Mouse (Mus musculus) forebrain, embryonic 11.5 days (tissue): ENCODE results near the gene Spen. TPM values are rescaled to one million over a fixed set of nuclear protein-coding genes. Genes with fewer than 3 reads are reported as not detected.
A peak's percentile ranks its signal among the peaks of the same experiment; 100 is the strongest.

Experiments used
- ATAC-seq: fragments of 200-750 bp; cut with Nextera tagmentation; replicated peaks from 2 replicates; pipeline ENCODE4 v1.8.0; 2017; ENCODE audit warnings: moderate TSS enrichment; ENCODE audit not compliant: low FRiP score
- DNase-seq: peaks from one replicate; pipeline ENCODE4 v3.0.0-alpha.2; 2017; ENCODE audit warnings: low spot score
- H3K27ac ChIP-seq: fragments of 300-500 bp; sonication (generic); 2 replicates; pipeline ENCODE4 v1.5.1; 2014; ENCODE audit warnings: low read depth, low read length
- H3K27me3 ChIP-seq: fragments of 300-500 bp; sonication (generic); 2 replicates; pipeline ENCODE4 v1.6.1; 2014; ENCODE audit warnings: mild to moderate bottlenecking, low read length, mixed read lengths; ENCODE audit not compliant: control insufficient read depth, insufficient read depth
- H3K36me3 ChIP-seq: fragments of 300-500 bp; sonication (generic); 2 replicates; pipeline ENCODE4 v1.6.1; 2014; ENCODE audit warnings: mild to moderate bottlenecking, low read length, moderate library complexity, mixed read lengths; ENCODE audit not compliant: control insufficient read depth, insufficient read depth
- H3K4me1 ChIP-seq: fragments of 300-500 bp; sonication (generic); replicated peaks from 2 replicates; pipeline ENCODE4 v1.6.1; 2014; ENCODE audit warnings: low read length, mixed read lengths; ENCODE audit not compliant: control insufficient read depth, insufficient read depth
- H3K4me2 ChIP-seq: fragments of 300-500 bp; sonication (generic); 2 replicates; pipeline ENCODE4 v1.6.1; 2014; ENCODE audit warnings: low read depth, mild to moderate bottlenecking, low read length, moderate library complexity, mixed read lengths; ENCODE audit not compliant: severe bottlenecking
- H3K4me3 ChIP-seq: fragments of 300-500 bp; sonication (generic); 2 replicates; pipeline ENCODE4 v1.5.1; 2014; ENCODE audit warnings: low read depth, low read length
- H3K9ac ChIP-seq: fragments of 300-500 bp; sonication (generic); 2 replicates; pipeline ENCODE4 v1.6.1; 2014; ENCODE audit warnings: low read length
- H3K9me3 ChIP-seq: fragments of 300-500 bp; sonication (generic); 2 replicates; pipeline ENCODE4 v1.6.1; 2016; ENCODE audit warnings: low read length, mixed read lengths; ENCODE audit not compliant: control insufficient read depth
- WGBS: fragments of 180-500 bp; shearing (Covaris S2); extraction: QIAGEN DNeasy Blood & Tissue Kit; methylation state at CpG from one replicate; pipeline ENCODE4 v1.1.7; 2014; 5-methylcytosine and 5-hydroxymethylcytosine counted together
- polyA plus RNA-seq: library from polyadenylated mRNA; unstranded; fragments of >200 nt; fragmentation: Nextera tagmentation; extraction: Ambion mirVana; gene quantifications from 2 replicates; pipeline ENCODE4 v1.2.1, GENCODE M21; 2014

Spen gene
- polyA plus RNA-seq, 1 experiment from 2014 or later = 17.1 TPM

GRCm38 (mm10) chr4:141506893-141507292 lies 31.5 kb downstream of the Spen start:
- Histone ChIP-seq H3K36me3 (no peaks in the 10 kb centered on the region), H3K4me2 (no peak overlapping the region), H3K4me1 (no peaks in the 10 kb centered on the region; the same call in 1 of the 2 replicates), H3K27me3 (no peaks in the 10 kb centered on the region), H3K9me3 (no peaks in the 10 kb centered on the region), H3K27ac (no peak overlapping the region), H3K9ac (no peak overlapping the region), H3K4me3 (no peak overlapping the region)
- DNase-seq (no peak), ATAC-seq (no peak)
- WGBS = 86% methylated on average over 10 of the region's 10 CpGs

GRCm38 (mm10) chr4:141506352-141506751 lies 32.0 kb downstream of the Spen start:
- Histone ChIP-seq H3K36me3 (no peaks in the 10 kb centered on the region), H3K27ac (no peak overlapping the region), H3K9ac (no peak overlapping the region), H3K4me1 (peaks cover 2% of the 10 kb centered on the region; the same call in 1 of the 2 replicates), H3K4me2 (no peak overlapping the region), H3K4me3 (no peak overlapping the region), H3K27me3 (no peaks in the 10 kb centered on the region), H3K9me3 (no peaks in the 10 kb centered on the region)
- DNase-seq (peak; percentile 58), ATAC-seq (no peak)
- WGBS = 84% methylated on average over 10 of the region's 10 CpGs

GRCm38 (mm10) chr4:141505810-141506209 lies 32.6 kb downstream of the Spen start:
- WGBS = 96% methylated on average over 11 of the region's 11 CpGs
- no peaks in the 10 kb centered on the region for H3K36me3 ChIP-seq
- no peak for ATAC-seq
- no peak for DNase-seq
- H3K27ac ChIP-seq = no peak overlapping the region
- H3K4me3 ChIP-seq = no peak overlapping the region
- H3K9me3 ChIP-seq = no peaks in the 10 kb centered on the region
- no peaks in the 10 kb centered on the region for H3K27me3 ChIP-seq
- peaks cover 3% of the 10 kb centered on the region; the same call in 1 of the 2 replicates for H3K4me1 ChIP-seq
- H3K4me2 ChIP-seq = no peak overlapping the region
- no peak overlapping the region for H3K9ac ChIP-seq

GRCm38 (mm10) chr4:141504471-141504870 lies 33.9 kb downstream of the Spen start:
- no peak for ATAC-seq
- Histone ChIP-seq H3K27me3 (no peaks in the 10 kb centered on the region), H3K4me3 (no peak overlapping the region), H3K4me1 (peaks cover 4% of the 10 kb centered on the region; the same call in 1 of the 2 replicates), H3K27ac (no peak overlapping the region), H3K36me3 (no peaks in the 10 kb centered on the region), H3K4me2 (no peak overlapping the region), H3K9me3 (no peaks in the 10 kb centered on the region), H3K9ac (no peak overlapping the region)
- no peak for DNase-seq
- WGBS = 90% methylated on average over 4 of the region's 4 CpGs

- H3K4me3 ChIP-seq = no peak overlapping the region
Measured at GRCm38 (mm10) chr4:141502723-141503122, 35.7 kb downstream of the Spen start.

GRCm38 (mm10) chr4:141501058-141501457 lies 37.3 kb downstream of the Spen start:
- WGBS = 75% methylated on average over 5 of the region's 5 CpGs
- no peaks in the 10 kb centered on the region for H3K9me3 ChIP-seq
- no peaks in the 10 kb centered on the region for H3K27me3 ChIP-seq
- no peak overlapping the region for H3K27ac ChIP-seq
- peaks cover 4% of the 10 kb centered on the region; the same call in 1 of the 2 replicates for H3K4me1 ChIP-seq
- H3K4me3 ChIP-seq = no peak overlapping the region
- ATAC-seq = no peak
- no peaks in the 10 kb centered on the region for H3K36me3 ChIP-seq
- H3K4me2 ChIP-seq = no peak overlapping the region
- H3K9ac ChIP-seq = no peak overlapping the region
- DNase-seq = no peak

More at GRCm38 (mm10) chr4:141502723-141503122, 35.7 kb downstream of the Spen start:
- Histone ChIP-seq H3K9ac (no peak overlapping the region), H3K9me3 (no peaks in the 10 kb centered on the region), H3K27me3 (no peaks in the 10 kb centered on the region), H3K4me2 (no peak overlapping the region), H3K36me3 (no peaks in the 10 kb centered on the region), H3K4me1 (peaks cover 4% of the 10 kb centered on the region; the same call in 1 of the 2 replicates), H3K27ac (no peak overlapping the region)
- 76% methylated on average over 5 of the region's 5 CpGs for WGBS
- ATAC-seq = no peak
- no peak for DNase-seq

DNA sequence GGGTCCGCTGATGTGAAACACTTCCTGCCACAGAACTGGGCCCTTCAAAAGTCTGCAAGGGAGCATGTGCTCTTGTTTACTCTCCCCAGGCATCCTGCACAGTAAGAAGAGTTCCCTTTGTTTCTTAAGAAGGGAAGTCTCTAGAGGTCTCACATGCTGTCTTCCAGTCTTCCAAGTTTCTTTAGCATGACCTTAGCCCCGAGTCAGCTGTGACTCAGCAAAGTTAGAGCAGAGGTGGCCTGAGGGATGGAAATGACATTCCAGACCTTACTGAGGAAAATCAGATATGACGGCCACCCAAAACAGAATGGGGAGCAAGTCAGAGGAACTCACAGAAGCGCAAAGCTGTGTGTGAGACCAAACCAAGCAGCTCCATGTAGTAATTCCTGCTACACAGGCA lies 37.8 kb downstream of the Spen start:
- Histone ChIP-seq H3K36me3 (no peaks in the 10 kb centered on the region), H3K27ac (no peak overlapping the region), H3K4me1 (peaks cover 4% of the 10 kb centered on the region; the same call in 1 of the 2 replicates), H3K9me3 (no peaks in the 10 kb centered on the region), H3K4me2 (no peak overlapping the region), H3K4me3 (no peak overlapping the region), H3K9ac (no peak overlapping the region), H3K27me3 (no peaks in the 10 kb centered on the region)
- 77% methylated on average over 4 of the region's 4 CpGs for WGBS
- ATAC-seq (no peak), DNase-seq (no peak)

- H3K9ac ChIP-seq = no peak overlapping the region
Measured at GRCm38 (mm10) chr4:141488670-141489069, 49.7 kb downstream of the Spen start.

GRCm38 (mm10) chr4:141487581-141487980 lies 50.8 kb downstream of the Spen start:
- Histone ChIP-seq H3K27ac (no peak overlapping the region), H3K4me2 (no peak overlapping the region), H3K27me3 (no peaks in the 10 kb centered on the region), H3K4me1 (no peaks in the 10 kb centered on the region), H3K4me3 (no peak overlapping the region), H3K9me3 (no peaks in the 10 kb centered on the region), H3K36me3 (peaks cover 22% of the 10 kb centered on the region), H3K9ac (no peak overlapping the region)
- ATAC-seq = no peak
- no peak for DNase-seq
- WGBS = 96% methylated on average over 11 of the region's 11 CpGs

More at GRCm38 (mm10) chr4:141488670-141489069, 49.7 kb downstream of the Spen start:
- no peak for DNase-seq
- no peak for ATAC-seq
- Histone ChIP-seq H3K27me3 (no peaks in the 10 kb centered on the region), H3K4me1 (no peaks in the 10 kb centered on the region), H3K36me3 (peaks cover 16% of the 10 kb centered on the region), H3K9me3 (no peaks in the 10 kb centered on the region), H3K27ac (no peak overlapping the region), H3K4me2 (no peak overlapping the region), H3K4me3 (no peak overlapping the region)
- 90% methylated on average over 4 of the region's 4 CpGs for WGBS
